Mouse (Mus musculus) liver, embryonic 12.5 days (tissue): ENCODE data around the gene Gm13276. TPM values are rescaled to one million over a fixed set of nuclear protein-coding genes. Genes with fewer than 3 reads are reported as not detected.

Experiments used
- polyA plus RNA-seq: library from polyadenylated mRNA; unstranded; fragments of >200 nt; fragmentation: Nextera tagmentation; extraction: Ambion mirVana; gene quantifications from 2 replicates; pipeline ENCODE4 v1.2.1, GENCODE M21; 2016

The Gm13276 gene
- polyA plus RNA-seq, 1 experiment from 2014 or later, result not detected

Other genes starting within 250 kb of the Gm13276 start
- not detected in 2 replicates for gene Ifna15, start 227.5 kb upstream of the Gm13276 start, polyA plus RNA-seq
- gene Ifna14, start 213.9 kb upstream of the Gm13276 start, polyA plus RNA-seq, result not detected in 2 replicates
- not detected in 2 replicates for gene Ifna9, start 193.3 kb upstream of the Gm13276 start, polyA plus RNA-seq
- gene Ifna12, start 182.3 kb upstream of the Gm13276 start, polyA plus RNA-seq, result not detected in 2 replicates
- not detected in 2 replicates for gene C87499, start 151.3 kb upstream of the Gm13276 start, polyA plus RNA-seq
- not detected in 2 replicates for gene Ifna13, start 141.2 kb upstream of the Gm13276 start, polyA plus RNA-seq
- gene Ifna16, start 108.8 kb upstream of the Gm13276 start, polyA plus RNA-seq, result not detected in 2 replicates
- gene Ifna2, start 101.8 kb upstream of the Gm13276 start, polyA plus RNA-seq, result not detected in 2 replicates
- not detected in 2 replicates for gene Ifnab, start 94.3 kb upstream of the Gm13276 start, polyA plus RNA-seq
- gene Gm26566, start 63.9 kb upstream of the Gm13276 start, polyA plus RNA-seq, result 0.29 and 0.43 TPM in 2 replicates
- 38.0 and 38.7 TPM in 2 replicates for gene Klhl9, start 63.2 kb upstream of the Gm13276 start, polyA plus RNA-seq
- not detected in 2 replicates for gene Gm13271, start 30.8 kb upstream of the Gm13276 start, polyA plus RNA-seq
- gene Gm13283, start 25.6 kb upstream of the Gm13276 start, polyA plus RNA-seq, result not detected in 2 replicates
- gene Gm13290, start 11.9 kb upstream of the Gm13276 start, polyA plus RNA-seq, result not detected in 2 replicates
- gene Gm13289, start 8.8 kb upstream of the Gm13276 start, polyA plus RNA-seq, result not detected in 2 replicates
- not detected in 2 replicates for gene Gm13272, start 5.9 kb upstream of the Gm13276 start, polyA plus RNA-seq
- not detected in 2 replicates for gene Ifnz, start 3.6 kb upstream of the Gm13276 start, polyA plus RNA-seq
- not detected in 2 replicates for gene Gm13277, start 2.9 kb downstream of the Gm13276 start, polyA plus RNA-seq
- not detected in 2 replicates for gene Gm13278, start 5.8 kb downstream of the Gm13276 start, polyA plus RNA-seq
- gene Gm13275, start 8.8 kb downstream of the Gm13276 start, polyA plus RNA-seq, result not detected in 2 replicates
- not detected in 2 replicates for gene Gm13279, start 11.7 kb downstream of the Gm13276 start, polyA plus RNA-seq
- 0.13 and 0.22 TPM in 2 replicates for gene Gm13285, start 14.0 kb downstream of the Gm13276 start, polyA plus RNA-seq
- not detected in 2 replicates for gene Gm13287, start 17.5 kb downstream of the Gm13276 start, polyA plus RNA-seq
- not detected in 2 replicates for gene Gm13288, start 19.8 kb downstream of the Gm13276 start, polyA plus RNA-seq
- gene Ifna7, start 30.5 kb downstream of the Gm13276 start, polyA plus RNA-seq, result not detected in 2 replicates
- gene Ifna11, start 34.2 kb downstream of the Gm13276 start, polyA plus RNA-seq, result not detected in 2 replicates
- gene Ifna6, start 41.7 kb downstream of the Gm13276 start, polyA plus RNA-seq, result not detected in 2 replicates
- gene Ifna5, start 49.8 kb downstream of the Gm13276 start, polyA plus RNA-seq, result not detected in 2 replicates
- gene Ifna4, start 56.2 kb downstream of the Gm13276 start, polyA plus RNA-seq, result not detected in 2 replicates
- not detected in 2 replicates for gene Ifna1, start 64.4 kb downstream of the Gm13276 start, polyA plus RNA-seq
- not detected in 2 replicates for gene Ifne, start 94.5 kb downstream of the Gm13276 start, polyA plus RNA-seq